Mouse (Mus musculus) bone marrow, adult 2 months (tissue): ENCODE measurements around the gene Scn5a.

ENCODE experiments used
- CTCF ChIP-seq: fragments of 200-500 bp; IDR thresholded peaks from 2 replicates; pipeline ENCODE4 v1.5.1; 2011; ENCODE audit warnings: low read length, control low read depth; ENCODE audit not compliant: control insufficient read depth, insufficient read depth
- POLR2A ChIP-seq: fragments of 200-500 bp; IDR thresholded peaks from 2 replicates; pipeline ENCODE4 v1.6.1; 2011; ENCODE audit warnings: low read depth, mild to moderate bottlenecking, control low read depth, low read length, borderline replicate concordance; ENCODE audit not compliant: control insufficient read depth

DNA sequence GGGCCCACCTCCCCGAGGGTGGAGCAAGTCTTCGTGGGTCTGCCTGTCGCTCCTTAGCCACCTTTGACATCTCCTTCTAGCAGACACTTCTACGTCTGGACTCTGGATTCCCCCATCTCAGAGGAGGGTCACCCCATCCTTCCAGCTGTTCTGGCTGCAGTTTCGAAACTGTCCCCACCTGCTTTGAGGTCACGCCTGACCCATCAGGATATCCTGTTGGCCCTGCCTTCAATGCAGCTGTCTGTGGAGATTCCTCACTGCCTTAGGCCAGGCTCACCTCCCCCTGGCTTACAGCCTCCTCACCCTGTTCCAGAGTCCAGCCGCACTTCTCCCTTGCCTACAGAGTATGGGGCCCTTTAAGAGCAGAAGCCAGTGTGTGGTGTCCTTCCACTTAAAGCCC lies 79.9 kb downstream of the Scn5a start:
- no peak for TF ChIP-seq POLR2A
- no peak for TF ChIP-seq CTCF
